Mouse (Mus musculus) CH12.LX (cell line): ENCODE measurements around the gene Lrrc42. TPM values are rescaled to one million over a fixed set of nuclear protein-coding genes. Genes with fewer than 3 reads are reported as not detected.

Experiments
- DNase-seq: peaks from one replicate; pipeline ENCODE4 v3.0.0-alpha.2; 2013; ENCODE audit errors: extremely low read depth
- H3K27ac ChIP-seq: 2 replicates; pipeline ENCODE4 v1.5.1; 2012; ENCODE audit warnings: low read depth, mild to moderate bottlenecking, control low read depth, moderate library complexity; ENCODE audit not compliant: insufficient read depth
- H3K27me3 ChIP-seq: replicated peaks from 2 replicates; pipeline ENCODE3; 2012; ENCODE audit warnings: inconsistent platforms
- H3K36me3 ChIP-seq, 2 experiments: replicated peaks in 1 of 2; 2 replicates each; pipeline versions ENCODE3 to v1.6.1; 2012; ENCODE audit warnings: inconsistent platforms in 1 of 2, low read length in 1 of 2, mild to moderate bottlenecking in 1 of 2, mixed read lengths in 1 of 2, moderate library complexity in 1 of 2; ENCODE audit not compliant: control insufficient read depth in 1 of 2, insufficient read depth in 1 of 2
- H3K4me1 ChIP-seq, 2 experiments: 2 replicates each; pipeline ENCODE4 v1.6.1; 2012; ENCODE audit warnings: inconsistent platforms in 1 of 2, moderate library complexity in 1 of 2; ENCODE audit not compliant: insufficient read depth in 2 of 2, control insufficient read depth in 1 of 2
- H3K4me2 ChIP-seq: 2 replicates; pipeline ENCODE4 v1.6.1; 2012; ENCODE audit warnings: low read depth, mild to moderate bottlenecking, control low read depth; ENCODE audit not compliant: poor library complexity, insufficient read depth, severe bottlenecking
- H3K4me3 ChIP-seq, 3 experiments: fragments of 150-350 bp in 1 of 3; sonication (generic) in 1 of 3; replicated peaks in 1 of 3; 2 replicates each; pipeline versions ENCODE3 to v1.5.1; 2011 to 2012; ENCODE audit warnings: low read depth in 2 of 3, low read length in 2 of 3, mild to moderate bottlenecking in 2 of 3, moderate library complexity in 2 of 3, control low read depth in 1 of 3, improper control_type of control experiment in 1 of 3, inconsistent platforms in 1 of 3, mixed read lengths in 1 of 3; ENCODE audit not compliant: poor library complexity in 1 of 3
- H3K79me2 ChIP-seq: replicated peaks from 2 replicates; pipeline ENCODE4 v1.6.1; 2012; ENCODE audit warnings: mild to moderate bottlenecking, moderate library complexity; ENCODE audit not compliant: control insufficient read depth, poor library complexity, insufficient read depth, severe bottlenecking; ENCODE audit errors: extremely low read depth
- H3K9ac ChIP-seq: 2 replicates; pipeline ENCODE4 v1.6.1; 2012; ENCODE audit warnings: low read depth, mild to moderate bottlenecking, control low read depth, moderate library complexity; ENCODE audit not compliant: insufficient read depth
- H3K9me3 ChIP-seq: replicated peaks from 2 replicates; pipeline ENCODE3; 2012; ENCODE audit warnings: low read length, inconsistent platforms, mixed read lengths
- CHD1 ChIP-seq: IDR thresholded peaks from 2 replicates; pipeline ENCODE4 v1.6.1; 2012; ENCODE audit warnings: low read depth, low read length, improper control_type of control experiment, inconsistent platforms
- ELF1 ChIP-seq: IDR thresholded peaks from 2 replicates; pipeline ENCODE4 v1.6.1; 2014; ENCODE audit warnings: low read depth, mild to moderate bottlenecking, inconsistent platforms, low read length, improper control_type of control experiment
- ETS1 ChIP-seq: conservative IDR thresholded peaks from 2 replicates; pipeline ENCODE4 v1.6.1; 2012; ENCODE audit warnings: low read depth, mild to moderate bottlenecking, inconsistent platforms, low read length, improper control_type of control experiment, moderate library complexity
- GABPA ChIP-seq: IDR thresholded peaks from 2 replicates; pipeline ENCODE4 v1.6.1; 2012; ENCODE audit warnings: low read depth, low read length, improper control_type of control experiment, inconsistent platforms; ENCODE audit not compliant: insufficient replicate concordance
- HCFC1 ChIP-seq: IDR thresholded peaks from 2 replicates; pipeline ENCODE4 v1.6.1; 2012; ENCODE audit warnings: low read depth, mild to moderate bottlenecking, inconsistent platforms, low read length, improper control_type of control experiment
- IRF4 ChIP-seq: IDR thresholded peaks from 2 replicates; pipeline ENCODE4 v1.6.1; 2014; ENCODE audit warnings: low read depth, mild to moderate bottlenecking, inconsistent platforms, low read length, improper control_type of control experiment
- JUND ChIP-seq: conservative IDR thresholded peaks from 2 replicates; pipeline ENCODE4 v1.6.1; 2011; ENCODE audit warnings: low read depth, low read length, improper control_type of control experiment
- KAT2A ChIP-seq: IDR thresholded peaks from 2 replicates; pipeline ENCODE4 v1.6.1; 2012; ENCODE audit warnings: low read length, improper control_type of control experiment, inconsistent platforms; ENCODE audit not compliant: insufficient replicate concordance
- MAZ ChIP-seq: IDR thresholded peaks from 2 replicates; pipeline ENCODE4 v1.6.1; 2012; ENCODE audit warnings: low read depth, mild to moderate bottlenecking, inconsistent platforms, low read length, improper control_type of control experiment, moderate library complexity
- MEF2A ChIP-seq: IDR thresholded peaks from 2 replicates; pipeline ENCODE4 v1.6.1; 2014; ENCODE audit warnings: low read depth, mild to moderate bottlenecking, inconsistent platforms, low read length, improper control_type of control experiment, borderline replicate concordance
- MXI1 ChIP-seq: IDR thresholded peaks from 2 replicates; pipeline ENCODE4 v1.6.1; 2011; ENCODE audit warnings: mild to moderate bottlenecking, low read depth, low read length, improper control_type of control experiment
- MYC ChIP-seq: IDR thresholded peaks from 2 replicates; pipeline ENCODE4 v1.6.1; 2011; ENCODE audit warnings: low read depth, mild to moderate bottlenecking, improper control_type of control experiment, low read length
- NELFE ChIP-seq: IDR thresholded peaks from 2 replicates; pipeline ENCODE4 v1.6.1; 2011; ENCODE audit warnings: low read depth, low read length, improper control_type of control experiment
- NRF1 ChIP-seq: IDR thresholded peaks from 2 replicates; pipeline ENCODE4 v1.6.1; 2014; ENCODE audit warnings: low read depth, mild to moderate bottlenecking, inconsistent platforms, low read length, improper control_type of control experiment, moderate library complexity
- PAX5 ChIP-seq: IDR thresholded peaks from 2 replicates; pipeline ENCODE4 v1.6.1; 2012; ENCODE audit warnings: low read length, inconsistent platforms, mixed read lengths
- POLR2A ChIP-seq: IDR thresholded peaks from 2 replicates; pipeline ENCODE4 v1.6.1; 2011; ENCODE audit warnings: low read depth, mild to moderate bottlenecking, improper control_type of control experiment, low read length
- RCOR1 ChIP-seq: conservative IDR thresholded peaks from 2 replicates; pipeline ENCODE4 v1.6.1; 2012; ENCODE audit warnings: low read depth, mild to moderate bottlenecking, inconsistent platforms, low read length, improper control_type of control experiment
- SIN3A ChIP-seq: IDR thresholded peaks from 2 replicates; pipeline ENCODE4 v1.6.1; 2012; ENCODE audit warnings: low read length, improper control_type of control experiment, inconsistent platforms
- UBTF ChIP-seq: IDR thresholded peaks from 2 replicates; pipeline ENCODE4 v1.6.1; 2012; ENCODE audit warnings: low read depth, mild to moderate bottlenecking, inconsistent platforms, low read length, improper control_type of control experiment, moderate library complexity
- USF2 ChIP-seq: conservative IDR thresholded peaks from 2 replicates; pipeline ENCODE4 v1.6.1; 2011; ENCODE audit warnings: low read depth, low read length, improper control_type of control experiment
- ZC3H11A ChIP-seq: IDR thresholded peaks from 2 replicates; pipeline ENCODE4 v1.6.1; 2012; ENCODE audit warnings: low read depth, mild to moderate bottlenecking, inconsistent platforms, low read length, improper control_type of control experiment
- ZKSCAN1 ChIP-seq: IDR thresholded peaks from 2 replicates; pipeline ENCODE4 v1.6.1; 2012; ENCODE audit warnings: low read depth, inconsistent platforms, low read length, improper control_type of control experiment, borderline replicate concordance
- ZMIZ1 ChIP-seq: IDR thresholded peaks from 2 replicates; pipeline ENCODE4 v1.6.1; 2012; ENCODE audit warnings: low read depth, mild to moderate bottlenecking, inconsistent platforms, low read length, improper control_type of control experiment
- ZNF384 ChIP-seq: IDR thresholded peaks from 2 replicates; pipeline ENCODE4 v1.6.1; 2012; ENCODE audit warnings: low read depth, low read length, improper control_type of control experiment, inconsistent platforms
- dilution Hi-C: fragments of 300-500 bp; cut with MboI; formaldehyde crosslinking; loops from 2 replicates; pipeline ENCODE4 v1.14.3; 2020; ENCODE audit warnings: low sequenced_read_pairs; ENCODE audit not compliant: extremely low pct_unique_long_range_greater_than_20kb, extremely low pct_ligation_motif_present
- in situ Hi-C: fragments of 300-500 bp; cut with MboI; formaldehyde crosslinking; loops from 3 replicates; pipeline ENCODE4 v1.14.3; 2019; ENCODE audit warnings: low sequenced_read_pairs, low pct_ligation_motif_present, low pct_unique_long_range_greater_than_20kb, mixed read lengths
- polyA plus RNA-seq: library from polyadenylated mRNA; unstranded; fragments of >175 nt; gene quantifications from 2 replicates; pipeline ENCODE4 v1.2.1, GENCODE M21; 2012; ENCODE audit warnings: low read depth; ENCODE audit not compliant: insufficient read length
- total RNA-seq, 2 experiments: library from RNA; depleted of rRNA; stranded (reverse); fragments of 300-350 nt in 1 of 2; fragments of >200 nt in 1 of 2; gene quantifications; 2 replicates each; pipeline ENCODE4 v1.2.3; 2012 to 2014

Lrrc42 gene
- total and polyA plus RNA-seq, 3 experiments, result 13.0 to 48.2 (median 24.9) TPM

DNA sequence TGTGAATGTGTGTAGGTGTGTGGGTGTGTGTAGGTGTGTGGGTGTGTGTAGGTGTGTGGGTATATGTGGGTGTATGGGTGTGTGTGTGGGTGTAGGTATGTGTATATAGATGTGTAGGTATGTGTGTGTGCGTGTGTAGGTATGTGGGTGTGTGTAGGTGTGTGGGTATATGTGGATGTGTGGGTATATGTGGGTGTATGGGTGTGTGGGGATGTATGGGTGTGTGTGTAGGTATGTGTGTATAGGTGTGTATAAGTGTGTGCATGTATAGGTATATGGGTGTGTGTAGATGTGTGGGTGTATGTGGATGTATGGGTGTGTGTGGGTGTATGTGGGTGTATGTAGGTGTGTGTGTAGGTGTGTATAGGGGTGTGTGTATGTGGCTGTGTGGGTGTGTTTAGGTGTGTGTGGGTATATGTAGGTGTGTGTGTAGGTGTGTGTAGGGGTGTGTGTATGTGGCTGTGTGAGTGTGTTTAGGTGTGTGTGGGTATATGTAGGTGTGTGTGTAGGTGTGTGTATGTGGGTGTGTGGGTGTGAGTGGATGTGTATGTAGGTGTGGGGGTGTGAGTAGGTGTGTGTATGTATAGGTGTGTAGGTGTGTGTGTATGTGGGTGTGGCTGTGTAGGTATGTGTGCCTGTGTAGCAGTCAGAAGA is 47.7 kb upstream of the Lrrc42 start:
- no peaks in the 10 kb centered on the region for H3K27me3 ChIP-seq
- no peak overlapping the region for H3K4me3 ChIP-seq
- TF ChIP-seq ZC3H11A (no peak), ETS1 (no peak), POLR2A (no peak), USF2 (no peak), IRF4 (no peak), MEF2A (no peak), ZMIZ1 (no peak), RCOR1 (no peak), KAT2A (no peak), NELFE (no peak), GABPA (no peak), MYC (no peak), HCFC1 (no peak)
- DNase-seq, result no peak
- no peaks in the 10 kb centered on the region for H3K36me3 ChIP-seq
- no peak overlapping the region for H3K27ac ChIP-seq
- dilution Hi-C loops, result no loop called here
- H3K79me2 ChIP-seq, result no peaks in the 10 kb centered on the region
- no peak overlapping the region for H3K9ac ChIP-seq
- peaks cover 9 to 47% of the 10 kb centered on the region in 2 experiments; a peak in 3 of 4 replicates for H3K4me1 ChIP-seq
- no peaks in the 10 kb centered on the region for H3K9me3 ChIP-seq
- in situ Hi-C loops, result no loop called here
- no peak overlapping the region for H3K4me2 ChIP-seq

DNA sequence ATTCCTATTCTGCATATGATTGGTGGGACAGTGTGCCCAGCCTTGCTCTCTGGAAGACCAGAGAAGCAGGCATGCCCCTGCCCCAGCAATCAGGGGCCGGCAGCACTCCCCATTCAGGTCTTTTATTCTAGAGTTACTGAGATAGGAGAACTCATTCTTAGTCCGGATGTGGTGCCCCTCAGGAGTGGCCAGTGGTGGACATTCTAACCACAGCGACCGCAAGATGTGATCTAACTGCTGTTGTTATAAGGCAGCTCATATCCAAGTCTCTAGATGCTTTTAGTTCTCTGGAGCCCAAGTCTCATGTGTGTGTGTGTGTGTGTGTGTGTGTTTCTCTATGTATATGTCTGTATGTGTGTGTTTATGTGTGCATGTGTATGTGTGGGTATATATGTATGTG is 47.0 kb upstream of the Lrrc42 start:
- H3K4me1 ChIP-seq, result peaks cover 6 to 40% of the 10 kb centered on the region in 2 experiments; a peak in 3 of 4 replicates
- H3K4me2 ChIP-seq, result no peak overlapping the region
- TF ChIP-seq ELF1 (no peak), NRF1 (no peak), JUND (no peak), KAT2A (no peak), UBTF (no peak), RCOR1 (no peak), IRF4 (no peak), SIN3A (no peak), POLR2A (no peak), MXI1 (no peak), PAX5 (no peak), MEF2A (no peak), ZKSCAN1 (no peak), ZNF384 (no peak), MAZ (no peak), CHD1 (no peak), ZMIZ1 (no peak), NELFE (no peak)
- in situ Hi-C loops, result no loop called here
- no peak overlapping the region for H3K27ac ChIP-seq
- no peak for DNase-seq
- H3K27me3 ChIP-seq, result no peaks in the 10 kb centered on the region
- dilution Hi-C loops, result no loop called here
- no peaks in the 10 kb centered on the region for H3K36me3 ChIP-seq
- no peak overlapping the region for H3K9ac ChIP-seq
- no peaks in the 10 kb centered on the region for H3K79me2 ChIP-seq
- no peak overlapping the region for H3K4me3 ChIP-seq
- H3K9me3 ChIP-seq, result no peaks in the 10 kb centered on the region
